Mouse (Mus musculus) limb, embryonic 10.5 days (tissue): ENCODE data around the gene Myl10. TPM values are rescaled to one million over a fixed set of nuclear protein-coding genes. Genes with fewer than 3 reads are reported as not detected.

ENCODE experiments used
- DNase-seq: peaks from one replicate; pipeline ENCODE4 v3.0.0-alpha.2; 2017; ENCODE audit warnings: low spot score
- H3K27ac ChIP-seq: fragments of 300-500 bp; sonication (generic); 2 replicates; pipeline ENCODE4 v1.5.1; 2016; ENCODE audit warnings: mild to moderate bottlenecking
- H3K27me3 ChIP-seq: fragments of 300-500 bp; sonication (generic); 2 replicates; pipeline ENCODE4 v1.6.1; 2016; ENCODE audit warnings: low read depth, mild to moderate bottlenecking; ENCODE audit not compliant: poor library complexity, severe bottlenecking
- H3K36me3 ChIP-seq: fragments of 300-500 bp; sonication (generic); 2 replicates; pipeline ENCODE4 v1.6.1; 2016; ENCODE audit warnings: mild to moderate bottlenecking, moderate library complexity
- H3K4me1 ChIP-seq: fragments of 300-500 bp; sonication (generic); 2 replicates; pipeline ENCODE4 v1.6.1; 2016
- H3K4me3 ChIP-seq: fragments of 300-500 bp; sonication (generic); 2 replicates; pipeline ENCODE4 v1.5.1; 2016; ENCODE audit warnings: mild to moderate bottlenecking, moderate library complexity
- H3K9me3 ChIP-seq: fragments of 300-500 bp; sonication (generic); replicated peaks from 2 replicates; pipeline ENCODE4 v1.6.1; 2016; ENCODE audit warnings: mild to moderate bottlenecking
- WGBS: fragments of 180-500 bp; shearing (Covaris S2); methylation state at CpG from one replicate; pipeline ENCODE4 v1.1.7; 2016; 5-methylcytosine and 5-hydroxymethylcytosine counted together
- polyA plus RNA-seq: library from polyadenylated mRNA; unstranded; fragments of >200 nt; fragmentation: Nextera tagmentation; extraction: Ambion mirVana; gene quantifications from 2 replicates; pipeline ENCODE4 v1.2.1, GENCODE M21; 2016

Myl10 gene
- polyA plus RNA-seq, 1 experiment from 2014 or later, result not detected

DNA sequence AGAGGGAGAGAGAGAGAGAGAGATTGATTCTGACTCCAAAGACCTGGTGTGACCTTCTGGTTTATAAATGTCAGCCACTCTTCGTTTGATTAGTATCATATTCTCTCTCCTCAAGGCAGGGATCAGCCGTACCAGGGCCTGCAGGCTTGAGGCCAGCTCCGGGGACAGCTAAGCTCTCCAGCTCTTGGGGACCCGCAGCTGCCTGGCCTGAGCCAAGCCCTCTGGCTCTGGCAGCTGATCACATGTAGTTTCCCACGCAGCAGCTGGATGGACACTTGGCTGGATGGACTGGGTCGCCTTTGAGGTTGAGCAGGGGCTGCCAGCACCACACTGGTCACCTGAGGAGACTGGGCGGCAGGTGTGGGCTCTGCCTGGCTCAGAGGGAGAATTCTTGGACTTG, 5.4 kb upstream of the Myl10 start:
- no peaks in the 10 kb centered on the region for H3K9me3 ChIP-seq
- DNase-seq, result no peak
- no peaks in the 10 kb centered on the region for H3K27me3 ChIP-seq
- no peak overlapping the region for H3K27ac ChIP-seq
- H3K36me3 ChIP-seq, result no peaks in the 10 kb centered on the region
- no peak overlapping the region for H3K4me3 ChIP-seq
- 75% methylated on average over 7 of the region's 7 CpGs for WGBS
- peaks cover 5% of the 10 kb centered on the region; the same call in 1 of the 2 replicates for H3K4me1 ChIP-seq

DNA sequence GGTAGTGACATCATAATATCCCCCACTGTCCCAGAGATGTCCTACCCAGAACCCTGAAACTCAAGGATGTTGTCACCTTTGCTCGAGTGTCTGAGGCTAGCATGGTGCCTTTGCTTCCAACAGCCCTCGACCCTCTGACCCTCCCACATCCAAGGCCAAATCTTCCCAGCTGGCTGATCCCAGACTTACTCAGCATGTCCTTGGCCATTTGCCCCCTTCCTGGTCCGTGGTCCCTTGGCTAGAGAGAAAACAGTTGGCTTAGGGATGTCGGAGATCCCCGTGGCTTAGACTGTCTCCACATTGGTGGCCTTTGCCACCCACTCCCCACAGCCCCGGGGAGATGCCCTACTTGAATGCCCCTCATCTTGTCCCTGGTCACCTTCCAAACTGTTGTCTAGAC, 4.1 kb upstream of the Myl10 start:
- DNase-seq, result no peak
- H3K36me3 ChIP-seq, result no peaks in the 10 kb centered on the region
- 76% methylated on average over 6 of the region's 6 CpGs for whole genome bisulfite sequencing
- H3K9me3 ChIP-seq, result no peaks in the 10 kb centered on the region
- no peak overlapping the region for H3K4me3 ChIP-seq
- no peak overlapping the region for H3K27ac ChIP-seq
- no peaks in the 10 kb centered on the region for H3K4me1 ChIP-seq
- H3K27me3 ChIP-seq, result no peaks in the 10 kb centered on the region

DNA sequence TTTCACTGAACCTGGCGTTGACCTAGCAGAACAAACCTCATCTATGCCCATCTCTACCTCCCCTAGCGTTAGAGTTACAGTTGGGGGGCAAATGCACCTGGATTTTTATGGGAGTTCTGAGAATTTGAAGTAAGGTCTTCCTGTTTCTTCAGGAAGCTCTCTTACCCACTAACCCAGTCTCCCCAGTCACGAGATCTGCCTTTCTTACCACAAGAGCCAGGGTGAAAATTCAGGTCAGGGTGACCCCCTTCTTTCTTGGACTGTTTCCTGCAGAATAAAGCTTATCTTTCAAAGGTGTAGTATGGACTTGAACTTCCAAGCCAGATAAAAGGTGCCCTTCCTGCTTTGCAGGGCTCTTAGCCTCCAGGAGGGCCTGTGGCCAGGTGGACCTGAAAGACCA, 1.8 kb upstream of the Myl10 start:
- Histone ChIP-seq H3K27ac (no peak overlapping the region), H3K4me1 (peaks cover 4% of the 10 kb centered on the region; the same call in 1 of the 2 replicates), H3K9me3 (no peaks in the 10 kb centered on the region), H3K4me3 (no peak overlapping the region), H3K36me3 (no peaks in the 10 kb centered on the region), H3K27me3 (no peaks in the 10 kb centered on the region)
- DNase-seq, result no peak
- WGBS, result 72% methylated on average over 3 of the region's 3 CpGs

DNA sequence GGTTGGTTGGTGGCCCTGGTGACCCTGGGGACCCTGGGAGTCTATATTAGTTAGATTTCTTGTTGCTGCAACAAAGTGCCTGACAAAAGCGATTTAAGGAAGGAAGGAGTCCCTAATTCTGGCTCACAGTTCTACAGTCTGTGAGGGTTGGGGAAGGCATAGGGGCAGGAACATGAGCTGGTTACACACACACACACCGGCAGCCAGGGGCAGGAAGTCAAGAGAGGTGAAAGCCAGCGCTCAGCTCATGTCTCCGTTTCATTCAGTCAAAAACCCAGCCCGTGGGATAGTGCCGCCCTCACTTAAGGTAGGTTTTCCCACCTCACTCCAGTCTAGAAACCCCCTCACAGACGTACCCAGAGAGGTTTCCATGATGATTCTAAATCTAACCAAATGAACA, 472 bp downstream of the Myl10 start:
- Histone ChIP-seq H3K4me3 (no peak overlapping the region), H3K27me3 (no peaks in the 10 kb centered on the region), H3K4me1 (peaks cover 7% of the 10 kb centered on the region; the same call in 1 of the 2 replicates), H3K27ac (no peak overlapping the region), H3K36me3 (no peaks in the 10 kb centered on the region), H3K9me3 (no peaks in the 10 kb centered on the region)
- no peak for DNase-seq
- WGBS, result 86% methylated on average over 7 of the region's 7 CpGs

DNA sequence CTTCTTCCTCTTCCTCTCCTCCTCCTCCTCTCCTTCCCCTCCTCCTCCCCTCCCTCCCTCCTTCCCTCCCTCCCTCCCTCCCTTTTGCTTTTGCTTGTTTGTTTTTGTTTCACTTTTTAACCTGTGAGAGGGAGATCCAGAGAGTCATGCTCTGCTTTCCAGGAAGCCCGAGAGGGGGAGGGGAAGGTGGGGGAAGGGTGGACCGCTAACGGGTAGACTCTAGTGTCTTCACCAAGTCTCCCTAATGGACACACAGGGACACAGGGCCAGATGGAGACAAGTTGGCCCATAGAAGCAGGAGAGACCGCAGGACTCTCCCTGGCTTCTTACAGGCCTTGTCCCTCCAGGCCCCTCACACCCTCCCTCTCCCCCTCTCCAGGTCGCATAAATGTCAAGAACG, 2.0 kb downstream of the Myl10 start:
- no peaks in the 10 kb centered on the region for H3K9me3 ChIP-seq
- no peak for DNase-seq
- peaks cover 7% of the 10 kb centered on the region; the same call in 1 of the 2 replicates for H3K4me1 ChIP-seq
- no peak overlapping the region for H3K4me3 ChIP-seq
- H3K27ac ChIP-seq, result no peak overlapping the region
- WGBS, result 66% methylated on average over 6 of the region's 6 CpGs
- H3K36me3 ChIP-seq, result no peaks in the 10 kb centered on the region
- no peaks in the 10 kb centered on the region for H3K27me3 ChIP-seq

DNA sequence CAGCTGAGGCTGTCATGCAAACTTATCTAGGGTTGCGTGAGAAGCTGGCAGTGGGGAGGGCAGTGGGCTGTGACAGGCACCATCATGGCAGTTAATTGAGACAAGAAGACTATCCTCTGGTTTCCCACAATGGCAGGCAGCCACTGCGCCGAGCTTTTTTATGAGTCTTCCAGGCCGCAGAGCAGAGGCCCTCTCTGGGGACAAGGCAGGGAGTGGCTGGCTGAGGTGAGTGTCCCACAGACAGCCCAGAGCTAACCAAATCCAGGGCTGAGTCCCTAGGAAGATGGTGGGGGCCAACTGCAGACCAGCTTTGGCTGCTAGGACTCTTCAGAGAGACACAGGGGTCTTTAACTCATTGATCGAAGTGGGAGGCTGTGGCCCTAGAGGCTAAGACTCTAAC, 3.6 kb downstream of the Myl10 start:
- WGBS, result 87% methylated on average over 5 of the region's 5 CpGs
- H3K4me3 ChIP-seq, result no peak overlapping the region

DNA sequence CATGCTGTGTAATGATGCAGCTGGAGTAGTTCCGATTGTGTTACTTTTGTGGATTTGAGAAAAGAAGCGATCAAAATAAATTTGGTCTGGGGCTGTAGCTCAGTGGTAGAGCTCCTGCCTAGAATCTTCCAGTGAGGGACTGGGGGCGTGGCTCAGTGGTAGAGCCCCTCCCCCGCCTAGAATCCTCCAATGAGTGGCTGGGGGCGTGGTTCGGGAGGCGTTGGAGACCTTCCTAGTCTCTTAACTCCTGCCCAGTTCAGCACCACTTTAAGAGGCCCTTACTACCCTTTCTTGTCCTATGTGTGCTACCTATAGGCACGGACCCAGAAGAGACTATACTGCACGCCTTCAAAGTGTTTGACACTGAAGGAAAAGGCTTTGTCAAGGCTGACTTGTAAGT, 4.7 kb downstream of the Myl10 start:
- Histone ChIP-seq H3K4me1 (peaks cover 13% of the 10 kb centered on the region), H3K27me3 (no peaks in the 10 kb centered on the region), H3K4me3 (no peak overlapping the region), H3K9me3 (no peaks in the 10 kb centered on the region), H3K36me3 (no peaks in the 10 kb centered on the region), H3K27ac (no peak overlapping the region)
- 83% methylated on average over 9 of the region's 9 CpGs for WGBS
- no peak for DNase-seq

More for the DNA sequence above, 3.6 kb downstream of the Myl10 start:
- peaks cover 7% of the 10 kb centered on the region; the same call in 1 of the 2 replicates for H3K4me1 ChIP-seq
- H3K36me3 ChIP-seq, result no peaks in the 10 kb centered on the region
- H3K27me3 ChIP-seq, result no peaks in the 10 kb centered on the region
- H3K27ac ChIP-seq, result no peak overlapping the region
- no peak for DNase-seq
- H3K9me3 ChIP-seq, result no peaks in the 10 kb centered on the region

DNA sequence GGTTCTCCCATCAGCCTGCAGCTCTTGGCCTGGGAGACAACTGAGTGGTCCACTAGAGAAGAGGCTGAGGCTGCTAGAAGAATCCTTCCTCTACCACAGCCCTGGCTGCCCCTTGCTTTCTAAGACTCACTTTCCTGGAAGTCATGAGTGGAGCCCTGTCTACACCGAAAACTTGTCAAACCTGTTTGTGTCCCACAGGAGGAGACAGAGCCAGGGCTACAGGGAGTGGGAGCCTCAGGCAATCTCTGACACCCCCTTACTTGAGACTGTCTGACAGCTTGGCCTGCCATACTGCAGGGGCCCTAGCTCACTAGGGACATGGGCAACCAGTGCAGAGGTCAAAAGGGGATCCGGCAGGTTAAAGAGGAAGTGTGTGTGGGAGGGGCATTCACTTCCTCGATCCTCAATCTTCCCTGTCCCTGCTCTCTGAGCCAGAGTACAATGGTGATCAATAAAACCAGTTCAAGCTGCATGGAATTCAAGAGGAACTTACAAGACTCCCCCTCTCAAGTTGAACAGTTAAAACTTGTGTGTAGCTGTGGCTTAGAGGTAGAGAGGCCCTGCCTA, 9.3 kb downstream of the Myl10 start:
- no peak for DNase-seq
- 69% methylated on average over 3 of the region's 3 CpGs for WGBS
- Histone ChIP-seq H3K9me3 (no peaks in the 10 kb centered on the region), H3K36me3 (no peaks in the 10 kb centered on the region), H3K27ac (no peak overlapping the region), H3K27me3 (no peaks in the 10 kb centered on the region), H3K4me1 (peaks cover 11% of the 10 kb centered on the region), H3K4me3 (no peak overlapping the region)

DNA sequence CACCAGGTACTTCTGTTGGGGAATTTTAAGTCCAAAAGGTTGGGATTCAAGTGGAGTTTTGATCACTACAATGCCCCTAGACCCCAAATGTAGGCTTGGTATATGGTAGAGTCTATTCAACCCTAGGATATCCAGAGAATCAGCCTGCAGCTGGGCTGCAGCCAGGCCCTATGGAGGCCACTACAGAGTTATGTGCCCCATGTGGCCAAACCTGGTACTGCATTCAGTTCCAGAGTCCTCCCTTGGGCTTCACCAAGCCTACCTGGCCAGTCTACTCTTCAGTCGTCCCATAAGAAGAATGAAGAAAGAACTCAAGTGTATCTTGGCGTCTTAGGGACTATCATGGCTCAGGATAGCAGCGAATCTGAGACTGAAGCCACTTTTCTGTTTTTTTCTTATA, 10.8 kb downstream of the Myl10 start:
- no peak overlapping the region for H3K4me3 ChIP-seq
- DNase-seq, result peak; percentile 64
- H3K4me1 ChIP-seq, result peaks cover 13% of the 10 kb centered on the region
- H3K27me3 ChIP-seq, result peaks cover 13% of the 10 kb centered on the region; the same call in 1 of the 2 replicates
- no peak overlapping the region for H3K27ac ChIP-seq
- 42% methylated on average over 3 of the region's 3 CpGs for WGBS
- no peaks in the 10 kb centered on the region for H3K9me3 ChIP-seq
- H3K36me3 ChIP-seq, result no peaks in the 10 kb centered on the region

DNA sequence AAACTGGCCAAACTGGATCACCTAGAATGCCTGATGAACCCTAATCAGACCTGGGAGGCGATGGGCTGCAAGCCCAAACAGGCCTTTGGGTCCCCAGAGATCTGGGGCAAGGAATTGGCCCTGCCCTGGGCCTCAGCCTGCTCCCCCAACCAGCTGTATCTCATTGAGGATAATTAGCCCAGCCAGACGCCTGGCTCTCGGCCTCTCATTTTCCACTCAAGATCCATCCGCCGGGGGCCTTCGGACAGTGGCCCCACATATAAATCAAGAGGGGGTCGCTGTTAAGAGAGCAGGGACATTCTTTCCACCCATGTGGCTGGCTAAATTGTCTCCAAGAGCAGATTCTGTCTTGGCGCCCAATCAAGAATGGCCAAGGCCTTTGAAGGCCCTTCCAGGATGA, 11.2 kb downstream of the Myl10 start:
- no peaks in the 10 kb centered on the region for H3K36me3 ChIP-seq
- no peaks in the 10 kb centered on the region for H3K9me3 ChIP-seq
- no peak for DNase-seq
- peaks cover 15% of the 10 kb centered on the region for H3K4me1 ChIP-seq
- no peak overlapping the region for H3K27ac ChIP-seq
- H3K4me3 ChIP-seq, result no peak overlapping the region
- 57% methylated on average over 8 of the region's 8 CpGs for WGBS
- peaks cover 15% of the 10 kb centered on the region; the same call in 1 of the 2 replicates for H3K27me3 ChIP-seq

DNA sequence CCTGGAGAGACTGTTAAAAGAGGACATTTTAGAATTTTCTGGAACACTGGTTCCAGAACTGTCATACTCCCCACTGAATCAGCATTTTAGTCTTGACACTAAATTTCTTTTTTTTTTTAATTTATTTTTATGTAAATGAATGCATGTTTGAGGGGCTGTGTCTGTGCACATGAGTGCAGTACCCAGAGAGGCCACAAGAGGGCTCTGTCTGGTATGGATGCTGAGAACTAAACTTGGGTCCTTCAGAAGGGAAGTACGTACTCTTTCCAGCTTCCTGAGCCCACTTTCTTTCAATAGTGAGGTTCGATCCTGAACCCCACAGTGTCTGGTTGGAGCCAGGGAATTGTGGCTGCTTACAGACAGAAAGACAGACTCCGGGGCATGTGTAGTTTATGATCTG, 12.6 kb downstream of the Myl10 start:
- no peak overlapping the region for H3K27ac ChIP-seq

DNA sequence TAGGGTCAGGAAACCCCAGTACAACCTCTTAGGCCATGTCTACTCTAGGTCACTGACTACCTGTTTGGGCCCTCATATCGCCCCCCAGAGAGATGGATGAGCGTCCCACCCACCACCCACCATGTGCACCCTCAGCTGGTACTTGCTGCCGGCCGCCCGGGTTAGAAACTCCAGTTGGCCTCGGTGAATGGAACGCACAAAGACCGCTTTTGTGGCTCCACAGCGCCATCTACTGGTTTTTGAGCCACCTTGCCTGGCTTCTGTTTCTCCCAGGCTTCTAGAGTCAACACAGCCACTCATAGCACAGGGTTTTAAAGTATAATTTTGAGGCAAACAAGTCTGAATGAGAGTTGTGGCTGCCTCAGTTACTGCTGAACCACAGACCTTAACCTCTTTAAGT, 13.9 kb downstream of the Myl10 start:
- H3K4me1 ChIP-seq, result peaks cover 15% of the 10 kb centered on the region
- no peak overlapping the region for H3K27ac ChIP-seq
- peaks cover 15% of the 10 kb centered on the region; the same call in 1 of the 2 replicates for H3K27me3 ChIP-seq
- no peak overlapping the region for H3K4me3 ChIP-seq
- H3K36me3 ChIP-seq, result no peaks in the 10 kb centered on the region
- no peaks in the 10 kb centered on the region for H3K9me3 ChIP-seq
- peak; percentile 90 for DNase-seq
- WGBS, result 3% methylated on average over 9 of the region's 9 CpGs

More for the DNA sequence above, 12.6 kb downstream of the Myl10 start:
- H3K27me3 ChIP-seq, result peaks cover 15% of the 10 kb centered on the region; the same call in 1 of the 2 replicates
- no peaks in the 10 kb centered on the region for H3K36me3 ChIP-seq
- no peak for DNase-seq
- WGBS, result 95% methylated on average over 3 of the region's 3 CpGs
- H3K9me3 ChIP-seq, result no peaks in the 10 kb centered on the region
- no peak overlapping the region for H3K4me3 ChIP-seq
- H3K4me1 ChIP-seq, result peaks cover 15% of the 10 kb centered on the region

DNA sequence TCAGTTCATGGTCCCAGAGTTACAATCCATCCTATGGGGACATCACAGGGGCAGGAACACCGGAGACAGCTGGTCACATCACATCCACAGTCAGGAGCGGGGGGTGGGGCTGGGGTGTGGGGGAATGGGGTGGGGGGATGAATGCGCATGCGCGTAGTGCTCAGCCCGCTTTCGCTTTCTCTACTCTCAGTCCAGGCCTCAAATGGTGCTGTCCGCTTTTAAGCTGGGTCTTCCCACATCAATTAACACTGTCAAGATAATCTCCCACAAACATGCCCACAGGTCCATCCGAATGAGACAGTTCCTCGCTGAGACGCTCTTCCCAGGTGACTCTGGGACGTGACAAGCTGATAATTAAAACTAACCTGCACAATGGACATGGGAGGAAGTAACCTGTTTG, 15.2 kb downstream of the Myl10 start:
- no peaks in the 10 kb centered on the region for H3K9me3 ChIP-seq
- no peak overlapping the region for H3K4me3 ChIP-seq
- no peaks in the 10 kb centered on the region for H3K36me3 ChIP-seq
- no peak overlapping the region for H3K27ac ChIP-seq
- H3K4me1 ChIP-seq, result peaks cover 9% of the 10 kb centered on the region; the same call in 1 of the 2 replicates
- H3K27me3 ChIP-seq, result peaks cover 15% of the 10 kb centered on the region; the same call in 1 of the 2 replicates
- DNase-seq, result no peak
- 83% methylated on average over 12 of the region's 12 CpGs for WGBS

DNA sequence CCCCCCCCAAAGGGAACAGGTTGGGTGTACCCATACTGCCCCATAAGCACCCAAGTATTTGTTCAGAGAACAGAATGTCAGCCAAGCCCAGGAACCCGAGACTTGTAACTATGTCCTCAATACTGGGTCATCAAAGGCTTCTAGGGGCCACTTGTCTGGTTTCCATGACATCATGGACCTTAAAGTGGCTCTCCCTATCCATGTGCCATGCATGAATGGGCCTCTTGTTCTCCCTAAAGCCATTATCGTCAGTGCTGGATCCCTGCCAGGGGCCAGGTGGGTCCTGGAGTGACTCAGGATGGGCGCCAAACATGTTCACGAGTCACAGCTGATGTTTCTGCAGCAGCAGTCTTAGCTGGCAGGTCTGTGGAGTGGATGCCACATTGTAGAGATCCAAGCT, 17.8 kb downstream of the Myl10 start:
- Histone ChIP-seq H3K27ac (no peak overlapping the region), H3K4me1 (peaks cover 17% of the 10 kb centered on the region), H3K9me3 (no peaks in the 10 kb centered on the region), H3K36me3 (no peaks in the 10 kb centered on the region), H3K27me3 (peaks cover 40% of the 10 kb centered on the region), H3K4me3 (no peak overlapping the region)
- DNase-seq, result no peak
- 76% methylated on average over 4 of the region's 4 CpGs for WGBS
